Mouse (Mus musculus): ENCODE results near the gene Foxo1. TPM values are rescaled to one million over a fixed set of nuclear protein-coding genes. Genes with fewer than 3 reads are reported as not detected.

The Foxo1 gene
- polyA plus RNA-seq, 1 experiment from 2014 or later = 3.5 TPM

GRCm38 (mm10) chr3:52266606-52267160 lies 1.5 kb upstream of the Foxo1 start:
- Histone ChIP-seq H3K36me3 (replicated peaks; ENCODE audit: insufficient read depth, low read length) (no peaks in the 10 kb centered on the region), H3K27ac (ENCODE audit: low read depth) (no peak overlapping the region), H3K9me3 (ENCODE audit: low read length) (no peaks in the 10 kb centered on the region), H3K4me3 (ENCODE audit: low read depth, low read length) (peak overlapping the region; percentile 92; the same call in 1 of the 2 replicates), H3K27me3 (ENCODE audit: insufficient read depth, low read length) (peaks cover 18% of the 10 kb centered on the region), H3K9ac (replicated peaks) (peak overlapping the region; percentile 71; the same call in 1 of the 2 replicates), H3K4me2 (ENCODE audit: low read depth, low read length) (peak overlapping the region; percentile 98), H3K4me1 (ENCODE audit: insufficient read depth) (peaks cover 9% of the 10 kb centered on the region)
- TF ChIP-seq EP300 (IDR thresholded peaks at IDR 0.05; ENCODE audit: low read depth) (no peak), CTCF (IDR thresholded peaks at IDR 0.05; ENCODE audit: low read depth) (no peak)
- 18% methylated on average over 17 of the region's 17 CpGs for WGBS (ENCODE audit: insufficient replicate concordance)
- ATAC-seq (no peak), DNase-seq (no peak)

DNA sequence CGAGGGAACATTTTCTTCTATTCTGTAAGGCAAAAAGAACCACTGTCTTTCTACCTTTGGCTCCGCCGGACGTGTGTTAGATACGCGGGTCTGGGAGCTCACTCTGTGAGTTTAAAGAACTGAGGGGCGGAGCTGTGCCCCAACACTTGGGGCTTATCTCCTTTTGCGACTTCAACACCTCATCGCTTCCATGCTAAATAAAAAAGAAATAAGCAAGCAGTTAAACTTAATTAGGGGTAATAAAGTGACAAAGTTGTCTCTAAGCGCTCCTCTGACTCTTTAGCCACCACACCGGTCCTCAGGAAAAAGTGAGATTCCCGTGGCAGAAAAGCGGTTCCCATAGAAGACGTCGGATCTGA lies 864 bp upstream of the Foxo1 start:
- Histone ChIP-seq H3K36me3 (replicated peaks; ENCODE audit: insufficient read depth, low read length) (no peaks in the 10 kb centered on the region), H3K4me2 (ENCODE audit: low read depth, low read length) (peak overlapping the region; percentile 98), H3K27me3 (ENCODE audit: insufficient read depth, low read length) (peaks cover 18% of the 10 kb centered on the region), H3K9me3 (ENCODE audit: low read length) (no peaks in the 10 kb centered on the region), H3K27ac (ENCODE audit: low read depth) (peak overlapping the region; percentile 77), H3K9ac (replicated peaks) (peak overlapping the region; percentile 71), H3K4me1 (ENCODE audit: insufficient read depth) (peaks cover 13% of the 10 kb centered on the region), H3K4me3 (ENCODE audit: low read depth, low read length) (peak overlapping the region; percentile 92)
- WGBS (ENCODE audit: insufficient replicate concordance) = under 1% methylated on average over 15 of the region's 15 CpGs
- no peak for TF ChIP-seq EP300 (IDR thresholded peaks at IDR 0.05; ENCODE audit: low read depth)
- TF ChIP-seq CTCF (IDR thresholded peaks at IDR 0.05; ENCODE audit: low read depth) = no peak
- ATAC-seq (no peak), DNase-seq (no peak)

- under 1% methylated on average over 20 of the region's 40 CpGs for WGBS (ENCODE audit: insufficient replicate concordance)
- H3K4me1 ChIP-seq (ENCODE audit: insufficient read depth) = peaks cover 13% of the 10 kb centered on the region
- peaks cover 18% of the 10 kb centered on the region for H3K27me3 ChIP-seq (ENCODE audit: insufficient read depth, low read length)
- peak overlapping the region; percentile 92 for H3K9ac ChIP-seq (replicated peaks)
- H3K27ac ChIP-seq (ENCODE audit: low read depth) = peak overlapping the region; percentile 89
- H3K36me3 ChIP-seq (replicated peaks; ENCODE audit: insufficient read depth, low read length) = no peaks in the 10 kb centered on the region
- no peak for ATAC-seq
- peak overlapping the region; percentile 98 for H3K4me2 ChIP-seq (ENCODE audit: low read depth, low read length)
- TF ChIP-seq EP300 (IDR thresholded peaks at IDR 0.05; ENCODE audit: low read depth) (no peak), CTCF (IDR thresholded peaks at IDR 0.05; ENCODE audit: low read depth) (no peak)
- no peaks in the 10 kb centered on the region for H3K9me3 ChIP-seq (ENCODE audit: low read length)
- peak overlapping the region; percentile 92 for H3K4me3 ChIP-seq (ENCODE audit: low read depth, low read length)
- no peak for DNase-seq
These were observed 276 bp downstream of the Foxo1 start for GRCm38 (mm10) chr3:52268487-52268736.

DNA sequence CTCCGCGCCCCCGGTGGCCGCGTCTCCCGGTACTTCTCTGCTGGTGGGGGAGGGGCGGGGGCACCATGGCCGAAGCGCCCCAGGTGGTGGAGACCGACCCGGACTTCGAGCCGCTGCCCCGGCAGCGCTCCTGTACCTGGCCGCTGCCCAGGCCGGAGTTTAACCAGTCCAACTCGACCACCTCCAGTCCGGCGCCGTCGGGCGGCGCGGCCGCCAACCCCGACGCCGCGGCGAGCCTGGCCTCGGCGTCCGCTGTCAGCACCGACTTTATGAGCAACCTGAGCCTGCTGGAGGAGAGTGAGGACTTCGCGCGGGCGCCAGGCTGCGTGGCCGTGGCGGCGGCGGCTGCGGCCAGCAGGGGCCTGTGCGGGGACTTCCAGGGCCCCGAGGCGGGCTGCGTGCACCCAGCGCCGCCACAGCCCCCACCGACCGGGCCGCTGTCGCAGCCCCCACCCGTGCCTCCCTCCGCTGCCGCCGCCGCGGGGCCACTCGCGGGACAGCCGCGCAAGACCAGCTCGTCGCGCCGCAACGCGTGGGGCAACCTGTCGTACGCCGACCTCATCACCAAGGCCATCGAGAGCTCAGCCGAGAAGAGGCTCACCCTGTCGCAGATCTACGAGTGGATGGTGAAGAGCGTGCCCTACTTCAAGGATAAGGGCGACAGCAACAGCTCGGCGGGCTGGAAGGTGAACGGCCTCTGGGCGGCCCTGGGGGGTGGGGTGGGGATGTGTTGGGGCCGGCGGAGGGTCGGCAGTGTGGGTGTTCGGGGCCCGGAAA lies 789 bp downstream of the Foxo1 start:
- DNase-seq (peak; percentile 68), ATAC-seq (peak; percentile 44)
- H3K27me3 ChIP-seq (ENCODE audit: insufficient read depth, low read length) = peaks cover 18% of the 10 kb centered on the region
- peaks cover 15% of the 10 kb centered on the region for H3K4me1 ChIP-seq (ENCODE audit: insufficient read depth)
- peak overlapping the region; percentile 92 for H3K4me3 ChIP-seq (ENCODE audit: low read depth, low read length)
- WGBS (ENCODE audit: insufficient replicate concordance) = under 1% methylated on average over 52 of the region's 89 CpGs
- H3K9ac ChIP-seq (replicated peaks) = peak overlapping the region; percentile 92
- peak overlapping the region; percentile 89 for H3K27ac ChIP-seq (ENCODE audit: low read depth)
- H3K36me3 ChIP-seq (replicated peaks; ENCODE audit: insufficient read depth, low read length) = no peaks in the 10 kb centered on the region
- no peaks in the 10 kb centered on the region for H3K9me3 ChIP-seq (ENCODE audit: low read length)
- TF ChIP-seq CTCF (IDR thresholded peaks at IDR 0.05; ENCODE audit: low read depth) = no peak
- TF ChIP-seq EP300 (IDR thresholded peaks at IDR 0.05; ENCODE audit: low read depth) = no peak
- peak overlapping the region; percentile 98 for H3K4me2 ChIP-seq (ENCODE audit: low read depth, low read length)

DNA sequence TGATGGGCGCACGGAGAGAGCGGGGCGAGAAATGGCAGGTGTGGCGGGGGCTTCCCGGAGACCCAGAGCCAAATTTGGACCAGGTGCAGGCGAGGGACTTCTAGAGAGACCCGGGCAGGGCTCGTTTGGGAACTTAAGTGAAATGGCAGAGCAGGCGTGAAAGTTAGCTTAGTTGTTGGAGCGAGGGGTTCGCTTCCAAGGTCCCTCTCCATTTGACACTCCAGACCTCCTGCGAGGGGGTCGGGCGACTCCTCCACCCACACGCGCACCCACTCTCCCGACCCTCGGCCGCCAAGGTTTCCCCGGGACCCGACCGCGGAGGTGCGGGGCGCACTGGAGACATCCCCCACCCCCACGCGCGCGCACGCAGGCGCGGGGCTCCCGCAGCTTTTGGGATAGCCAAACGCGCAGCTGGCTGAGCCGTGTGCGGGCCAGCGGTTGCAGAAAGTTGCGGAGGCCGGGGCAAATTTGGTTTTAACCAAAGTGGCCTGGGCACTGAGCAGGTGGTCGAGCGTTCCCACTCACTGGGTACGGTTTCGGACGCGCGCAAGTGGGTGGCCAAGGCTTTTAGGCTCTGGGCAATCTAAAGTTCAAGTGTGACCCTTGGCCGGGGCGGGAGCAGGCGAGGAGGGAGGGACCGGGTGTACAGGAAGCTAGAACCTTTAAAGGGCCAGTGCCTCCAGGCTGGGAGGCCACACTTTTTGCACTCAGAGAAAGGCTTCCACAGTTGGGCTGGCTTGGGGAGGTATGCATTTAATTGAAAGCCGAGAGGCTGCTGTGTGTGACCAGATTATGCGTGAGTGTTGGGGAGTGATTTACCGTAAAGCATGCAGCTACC lies 1.6 kb downstream of the Foxo1 start:
- WGBS (ENCODE audit: insufficient replicate concordance) = under 1% methylated on average over 55 of the region's 55 CpGs
- peaks cover 23% of the 10 kb centered on the region for H3K4me1 ChIP-seq (ENCODE audit: insufficient read depth)
- peaks cover 18% of the 10 kb centered on the region for H3K27me3 ChIP-seq (ENCODE audit: insufficient read depth, low read length)
- H3K9ac ChIP-seq (replicated peaks) = peak overlapping the region; percentile 92
- H3K9me3 ChIP-seq (ENCODE audit: low read length) = no peaks in the 10 kb centered on the region
- peak overlapping the region; percentile 92 for H3K4me3 ChIP-seq (ENCODE audit: low read depth, low read length)
- H3K36me3 ChIP-seq (replicated peaks; ENCODE audit: insufficient read depth, low read length) = no peaks in the 10 kb centered on the region
- H3K4me2 ChIP-seq (ENCODE audit: low read depth, low read length) = peak overlapping the region; percentile 98
- TF ChIP-seq CTCF (IDR thresholded peaks at IDR 0.05; ENCODE audit: low read depth) = no peak
- TF ChIP-seq EP300 (IDR thresholded peaks at IDR 0.05; ENCODE audit: low read depth) = 0 out of 2 replicates have a peak, but pooled peaks have one; percentile 7
- H3K27ac ChIP-seq (ENCODE audit: low read depth) = peak overlapping the region; percentile 89
- peak; percentile 79 for DNase-seq
- peak; percentile 63 for ATAC-seq

- WGBS (ENCODE audit: insufficient replicate concordance) = 29% methylated on average over 3 of the region's 3 CpGs
- H3K4me3 ChIP-seq (ENCODE audit: low read depth, low read length) = peak overlapping the region; percentile 92
- peaks cover 18% of the 10 kb centered on the region for H3K27me3 ChIP-seq (ENCODE audit: insufficient read depth, low read length)
- peak overlapping the region; percentile 89 for H3K27ac ChIP-seq (ENCODE audit: low read depth)
- ATAC-seq = no peak
- no peaks in the 10 kb centered on the region for H3K36me3 ChIP-seq (replicated peaks; ENCODE audit: insufficient read depth, low read length)
- peak overlapping the region; percentile 98 for H3K4me2 ChIP-seq (ENCODE audit: low read depth, low read length)
- peak overlapping the region; percentile 92 for H3K9ac ChIP-seq (replicated peaks)
- no peak for DNase-seq
- no peaks in the 10 kb centered on the region for H3K9me3 ChIP-seq (ENCODE audit: low read length)
- no peak for TF ChIP-seq EP300 (IDR thresholded peaks at IDR 0.05; ENCODE audit: low read depth)
- TF ChIP-seq CTCF (IDR thresholded peaks at IDR 0.05; ENCODE audit: low read depth) = no peak
- H3K4me1 ChIP-seq (ENCODE audit: insufficient read depth) = peaks cover 23% of the 10 kb centered on the region
These were observed 2.4 kb downstream of the Foxo1 start for GRCm38 (mm10) chr3:52270511-52270910.

Data from liver, postnatal 0 days (tissue).